Mouse (Mus musculus) forebrain, embryonic 11.5 days (tissue): ENCODE results near the gene Abcb10. TPM values are rescaled to one million over a fixed set of nuclear protein-coding genes. Genes with fewer than 3 reads are reported as not detected.
"Not testable (repeated sequence)": the region's sequence is repeated elsewhere in the genome, so short reads cannot be mapped to it uniquely, and the experiment has no call there.

Experiments used
- ATAC-seq: fragments of 200-750 bp; cut with Nextera tagmentation; replicated peaks from 2 replicates; pipeline ENCODE4 v1.8.0; 2017; ENCODE audit warnings: moderate TSS enrichment; ENCODE audit not compliant: low FRiP score
- DNase-seq: peaks from one replicate; pipeline ENCODE4 v3.0.0-alpha.2; 2017; ENCODE audit warnings: low spot score
- H3K27ac ChIP-seq: fragments of 300-500 bp; sonication (generic); 2 replicates; pipeline ENCODE4 v1.5.1; 2014; ENCODE audit warnings: low read depth, low read length
- H3K27me3 ChIP-seq: fragments of 300-500 bp; sonication (generic); 2 replicates; pipeline ENCODE4 v1.6.1; 2014; ENCODE audit warnings: mild to moderate bottlenecking, low read length, mixed read lengths; ENCODE audit not compliant: control insufficient read depth, insufficient read depth
- H3K36me3 ChIP-seq: fragments of 300-500 bp; sonication (generic); 2 replicates; pipeline ENCODE4 v1.6.1; 2014; ENCODE audit warnings: mild to moderate bottlenecking, low read length, moderate library complexity, mixed read lengths; ENCODE audit not compliant: control insufficient read depth, insufficient read depth
- H3K4me1 ChIP-seq: fragments of 300-500 bp; sonication (generic); replicated peaks from 2 replicates; pipeline ENCODE4 v1.6.1; 2014; ENCODE audit warnings: low read length, mixed read lengths; ENCODE audit not compliant: control insufficient read depth, insufficient read depth
- H3K4me2 ChIP-seq: fragments of 300-500 bp; sonication (generic); 2 replicates; pipeline ENCODE4 v1.6.1; 2014; ENCODE audit warnings: low read depth, mild to moderate bottlenecking, low read length, moderate library complexity, mixed read lengths; ENCODE audit not compliant: severe bottlenecking
- H3K4me3 ChIP-seq: fragments of 300-500 bp; sonication (generic); 2 replicates; pipeline ENCODE4 v1.5.1; 2014; ENCODE audit warnings: low read depth, low read length
- H3K9ac ChIP-seq: fragments of 300-500 bp; sonication (generic); 2 replicates; pipeline ENCODE4 v1.6.1; 2014; ENCODE audit warnings: low read length
- H3K9me3 ChIP-seq: fragments of 300-500 bp; sonication (generic); 2 replicates; pipeline ENCODE4 v1.6.1; 2016; ENCODE audit warnings: low read length, mixed read lengths; ENCODE audit not compliant: control insufficient read depth
- WGBS: fragments of 180-500 bp; shearing (Covaris S2); extraction: QIAGEN DNeasy Blood & Tissue Kit; methylation state at CpG from one replicate; pipeline ENCODE4 v1.1.7; 2014; 5-methylcytosine and 5-hydroxymethylcytosine counted together
- polyA plus RNA-seq: library from polyadenylated mRNA; unstranded; fragments of >200 nt; fragmentation: Nextera tagmentation; extraction: Ambion mirVana; gene quantifications from 2 replicates; pipeline ENCODE4 v1.2.1, GENCODE M21; 2014

The Abcb10 gene
- polyA plus RNA-seq, 1 experiment from 2014 or later = 24.2 TPM

- H3K4me3 ChIP-seq = no peak overlapping the region
- ATAC-seq (no peak), DNase-seq (no peak)
- H3K9me3 ChIP-seq = no peaks in the 10 kb centered on the region
- H3K4me1 ChIP-seq = peaks cover 4% of the 10 kb centered on the region; the same call in 1 of the 2 replicates
- no peaks in the 10 kb centered on the region for H3K36me3 ChIP-seq
- H3K9ac ChIP-seq = no peak overlapping the region
- no peak overlapping the region for H3K4me2 ChIP-seq
- H3K27me3 ChIP-seq = no peaks in the 10 kb centered on the region
- 87% methylated on average over 4 of the region's 4 CpGs for WGBS
- H3K27ac ChIP-seq = no peak overlapping the region
Observed at GRCm38 (mm10) chr8:123977499-123977898, 5.4 kb downstream of the Abcb10 start.

GRCm38 (mm10) chr8:123973495-123973894, 9.4 kb downstream of the Abcb10 start:
- no peaks in the 10 kb centered on the region for H3K36me3 ChIP-seq
- H3K9ac ChIP-seq = no peak overlapping the region
- no peak overlapping the region for H3K4me3 ChIP-seq
- 63% methylated on average over 1 of the region's 1 CpGs for WGBS
- no peaks in the 10 kb centered on the region for H3K4me1 ChIP-seq
- H3K27ac ChIP-seq = no peak overlapping the region
- H3K4me2 ChIP-seq = no peak overlapping the region
- no peaks in the 10 kb centered on the region for H3K9me3 ChIP-seq
- H3K27me3 ChIP-seq = no peaks in the 10 kb centered on the region
- DNase-seq (no peak), ATAC-seq (no peak)

- H3K27me3 ChIP-seq = no peaks in the 10 kb centered on the region
- H3K9me3 ChIP-seq = no peaks in the 10 kb centered on the region
- no peak overlapping the region for H3K9ac ChIP-seq
- no peak overlapping the region for H3K4me2 ChIP-seq
- 75% methylated on average over 2 of the region's 2 CpGs for WGBS
- H3K4me1 ChIP-seq = no peaks in the 10 kb centered on the region
- no peak overlapping the region for H3K4me3 ChIP-seq
- H3K36me3 ChIP-seq = no peaks in the 10 kb centered on the region
- ATAC-seq = no peak
- DNase-seq = no peak
- no peak overlapping the region for H3K27ac ChIP-seq
Observed at GRCm38 (mm10) chr8:123966896-123967295, 16.0 kb downstream of the Abcb10 start.

GRCm38 (mm10) chr8:123961371-123961770, 21.6 kb downstream of the Abcb10 start:
- no peak overlapping the region for H3K4me2 ChIP-seq
- 94% methylated on average over 1 of the region's 1 CpGs for WGBS
- H3K4me1 ChIP-seq = no peaks in the 10 kb centered on the region
- H3K36me3 ChIP-seq = no peaks in the 10 kb centered on the region; the same call in 1 of the 2 replicates
- H3K27ac ChIP-seq = no peak overlapping the region
- H3K4me3 ChIP-seq = no peak overlapping the region
- H3K27me3 ChIP-seq = no peaks in the 10 kb centered on the region
- DNase-seq = no peak
- no peak overlapping the region for H3K9ac ChIP-seq
- ATAC-seq = no peak
- H3K9me3 ChIP-seq = no peaks in the 10 kb centered on the region

- not testable (repeated sequence) for H3K4me3 ChIP-seq, H3K36me3 ChIP-seq, H3K27ac ChIP-seq, H3K9ac ChIP-seq, DNase-seq, H3K4me1 ChIP-seq, H3K4me2 ChIP-seq, H3K9me3 ChIP-seq, ATAC-seq, H3K27me3 ChIP-seq
- 93% methylated on average over 5 of the region's 5 CpGs for WGBS
Observed at GRCm38 (mm10) chr8:123960556-123960955, 22.4 kb downstream of the Abcb10 start.

GRCm38 (mm10) chr8:123960056-123960455, 22.9 kb downstream of the Abcb10 start:
- Histone ChIP-seq H3K4me1 (no peaks in the 10 kb centered on the region), H3K36me3 (no peaks in the 10 kb centered on the region; the same call in 1 of the 2 replicates), H3K9me3 (no peaks in the 10 kb centered on the region), H3K27ac (no peak overlapping the region), H3K9ac (no peak overlapping the region), H3K4me3 (no peak overlapping the region), H3K27me3 (no peaks in the 10 kb centered on the region), H3K4me2 (no peak overlapping the region)
- 91% methylated on average over 9 of the region's 9 CpGs for WGBS
- DNase-seq = no peak
- ATAC-seq = no peak

GRCm38 (mm10) chr8:123959473-123959872, 23.4 kb downstream of the Abcb10 start:
- H3K9me3 ChIP-seq = no peaks in the 10 kb centered on the region
- ATAC-seq (no peak), DNase-seq (no peak)
- H3K27ac ChIP-seq = no peak overlapping the region
- no peaks in the 10 kb centered on the region for H3K4me1 ChIP-seq
- no peaks in the 10 kb centered on the region for H3K27me3 ChIP-seq
- no peak overlapping the region for H3K4me3 ChIP-seq
- no peaks in the 10 kb centered on the region; the same call in 1 of the 2 replicates for H3K36me3 ChIP-seq
- no peak overlapping the region for H3K9ac ChIP-seq
- no peak overlapping the region for H3K4me2 ChIP-seq
- WGBS = 92% methylated on average over 6 of the region's 6 CpGs

GRCm38 (mm10) chr8:123958130-123958529, 24.8 kb downstream of the Abcb10 start:
- Histone ChIP-seq H3K36me3 (no peaks in the 10 kb centered on the region; the same call in 1 of the 2 replicates), H3K9me3 (no peaks in the 10 kb centered on the region)
- WGBS = 82% methylated on average over 17 of the region's 17 CpGs

GRCm38 (mm10) chr8:123954246-123954645, 28.7 kb downstream of the Abcb10 start:
- no peak overlapping the region for H3K4me2 ChIP-seq
- H3K9me3 ChIP-seq = no peaks in the 10 kb centered on the region
- H3K9ac ChIP-seq = no peak overlapping the region
- 96% methylated on average over 8 of the region's 8 CpGs for WGBS
- H3K27ac ChIP-seq = no peak overlapping the region
- H3K4me1 ChIP-seq = 0 out of 2 replicates have a peak, but pooled peaks cover 5% of the 10 kb centered on the region
- ATAC-seq = no peak
- H3K27me3 ChIP-seq = no peaks in the 10 kb centered on the region
- no peak for DNase-seq
- H3K36me3 ChIP-seq = no peaks in the 10 kb centered on the region
- H3K4me3 ChIP-seq = no peak overlapping the region

More at GRCm38 (mm10) chr8:123958130-123958529, 24.8 kb downstream of the Abcb10 start:
- Histone ChIP-seq H3K4me3 (no peak overlapping the region), H3K27ac (no peak overlapping the region), H3K4me2 (no peak overlapping the region), H3K9ac (no peak overlapping the region), H3K27me3 (no peaks in the 10 kb centered on the region), H3K4me1 (no peaks in the 10 kb centered on the region)
- ATAC-seq (no peak), DNase-seq (no peak)
